Mouse (Mus musculus): ENCODE data around the gene Rac3. TPM values are rescaled to one million over a fixed set of nuclear protein-coding genes. Genes with fewer than 3 reads are reported as not detected.

Gene Rac3
- polyA plus RNA-seq, 1 experiment from 2014 or later = 611 TPM

- Histone ChIP-seq H3K27ac (replicated peaks) (peak overlapping the region; percentile 54; the same call in 1 of the 2 replicates), H3K9me3 (replicated peaks) (no peaks in the 10 kb centered on the region), H3K9ac (replicated peaks) (no peak overlapping the region), H3K36me3 (peaks cover 23% of the 10 kb centered on the region), H3K27me3 (replicated peaks) (no peaks in the 10 kb centered on the region), H3K4me3 (replicated peaks) (no peak overlapping the region), H3K4me2 (no peak overlapping the region), H3K4me1 (peaks cover 29% of the 10 kb centered on the region)
- WGBS = 33% methylated on average over 5 of the region's 5 CpGs
- ATAC-seq (ENCODE audit: low FRiP score) = no peak
Observed at GRCm38 (mm10) chr11:120707969-120708368, 13.3 kb upstream of the Rac3 start.

- Histone ChIP-seq H3K9ac (replicated peaks) (no peak overlapping the region), H3K9me3 (replicated peaks) (no peaks in the 10 kb centered on the region), H3K4me1 (peaks cover 36% of the 10 kb centered on the region), H3K4me2 (no peak overlapping the region), H3K36me3 (peaks cover 23% of the 10 kb centered on the region), H3K4me3 (replicated peaks) (no peak overlapping the region), H3K27me3 (replicated peaks) (no peaks in the 10 kb centered on the region), H3K27ac (replicated peaks) (no peak overlapping the region)
- ATAC-seq (ENCODE audit: low FRiP score) = no peak
- WGBS = 77% methylated on average over 2 of the region's 2 CpGs
Observed at GRCm38 (mm10) chr11:120709551-120709950, 11.7 kb upstream of the Rac3 start.

GRCm38 (mm10) chr11:120710672-120711071 is 10.6 kb upstream of the Rac3 start:
- WGBS = 25% methylated on average over 5 of the region's 5 CpGs
- H3K27me3 ChIP-seq (replicated peaks) = no peaks in the 10 kb centered on the region

GRCm38 (mm10) chr11:120711980-120712604 is 9.2 kb upstream of the Rac3 start:
- Histone ChIP-seq H3K9me3 (replicated peaks) (no peaks in the 10 kb centered on the region), H3K4me2 (peak overlapping the region; percentile 100), H3K27ac (replicated peaks) (no peak overlapping the region), H3K4me1 (peaks cover 37% of the 10 kb centered on the region), H3K27me3 (replicated peaks) (no peaks in the 10 kb centered on the region), H3K9ac (replicated peaks) (peak overlapping the region; percentile 68), H3K36me3 (peaks cover 30% of the 10 kb centered on the region), H3K4me3 (replicated peaks) (peak overlapping the region; percentile 67; the same call in 1 of the 2 replicates)
- ATAC-seq (ENCODE audit: low FRiP score) = no peak
- 60% methylated on average over 8 of the region's 8 CpGs for WGBS

More at GRCm38 (mm10) chr11:120710672-120711071, 10.6 kb upstream of the Rac3 start:
- Histone ChIP-seq H3K9me3 (replicated peaks) (no peaks in the 10 kb centered on the region), H3K36me3 (peaks cover 25% of the 10 kb centered on the region), H3K9ac (replicated peaks) (no peak overlapping the region), H3K27ac (replicated peaks) (no peak overlapping the region), H3K4me2 (no peak overlapping the region), H3K4me3 (replicated peaks) (no peak overlapping the region), H3K4me1 (peaks cover 39% of the 10 kb centered on the region)
- no peak for ATAC-seq (ENCODE audit: low FRiP score)

GRCm38 (mm10) chr11:120712771-120713568 is 8.3 kb upstream of the Rac3 start:
- Histone ChIP-seq H3K9ac (replicated peaks) (peak overlapping the region; percentile 68), H3K9me3 (replicated peaks) (no peaks in the 10 kb centered on the region), H3K4me2 (peak overlapping the region; percentile 100), H3K4me1 (peaks cover 37% of the 10 kb centered on the region), H3K27ac (replicated peaks) (peak overlapping the region; percentile 84), H3K4me3 (replicated peaks) (peak overlapping the region; percentile 67), H3K36me3 (peaks cover 38% of the 10 kb centered on the region), H3K27me3 (replicated peaks) (no peaks in the 10 kb centered on the region)
- under 1% methylated on average over 38 of the region's 38 CpGs for WGBS
- peak; percentile 49 for ATAC-seq (ENCODE audit: low FRiP score)

- Histone ChIP-seq H3K36me3 (peaks cover 41% of the 10 kb centered on the region), H3K9ac (replicated peaks) (peak within 1 kb of the TSS; percentile 69), H3K9me3 (replicated peaks) (no peaks in the 10 kb centered on the region), H3K4me2 (peak within 1 kb of the TSS; percentile 100), H3K27ac (replicated peaks) (peak within 1 kb of the TSS; percentile 84), H3K4me1 (peaks cover 37% of the 10 kb centered on the region), H3K4me3 (replicated peaks) (peak within 1 kb of the TSS; percentile 67), H3K27me3 (replicated peaks) (no peaks in the 10 kb centered on the region)
- ATAC-seq (ENCODE audit: low FRiP score) = peak; percentile 97
- WGBS = 2% methylated on average over 53 of the region's 53 CpGs
Observed at GRCm38 (mm10) chr11:120713580-120714518, 7.4 kb upstream of the Rac3 start, which contains the start of the genes Cenpx and Lrrc45. TSS of gene Cenpx (minus strand) at chr11:120713738. TSS of gene Lrrc45 (plus strand) at chr11:120713925.

- peak overlapping the region; percentile 69 for H3K9ac ChIP-seq (replicated peaks)
Observed at GRCm38 (mm10) chr11:120714546-120714945, 6.7 kb upstream of the Rac3 start.

GRCm38 (mm10) chr11:120715131-120715530 is 6.1 kb upstream of the Rac3 start:
- Histone ChIP-seq H3K27ac (replicated peaks) (no peak overlapping the region), H3K9ac (replicated peaks) (peak overlapping the region; percentile 69), H3K27me3 (replicated peaks) (no peaks in the 10 kb centered on the region), H3K4me1 (peaks cover 42% of the 10 kb centered on the region), H3K4me2 (peak overlapping the region; percentile 100), H3K9me3 (replicated peaks) (no peaks in the 10 kb centered on the region), H3K36me3 (peaks cover 42% of the 10 kb centered on the region), H3K4me3 (replicated peaks) (no peak overlapping the region)
- ATAC-seq (ENCODE audit: low FRiP score) = no peak
- WGBS = 90% methylated on average over 9 of the region's 9 CpGs

More at GRCm38 (mm10) chr11:120714546-120714945, 6.7 kb upstream of the Rac3 start:
- Histone ChIP-seq H3K36me3 (peaks cover 46% of the 10 kb centered on the region), H3K27ac (replicated peaks) (peak overlapping the region; percentile 70; the same call in 1 of the 2 replicates), H3K9me3 (replicated peaks) (no peaks in the 10 kb centered on the region), H3K4me1 (peaks cover 37% of the 10 kb centered on the region), H3K27me3 (replicated peaks) (no peaks in the 10 kb centered on the region), H3K4me2 (peak overlapping the region; percentile 100), H3K4me3 (replicated peaks) (peak overlapping the region; percentile 67)
- 63% methylated on average over 10 of the region's 10 CpGs for WGBS
- no peak for ATAC-seq (ENCODE audit: low FRiP score)

GRCm38 (mm10) chr11:120719242-120719641 is 2.0 kb upstream of the Rac3 start:
- no peak overlapping the region for H3K9ac ChIP-seq (replicated peaks)

GRCm38 (mm10) chr11:120719841-120720376 is 1.4 kb upstream of the Rac3 start:
- Histone ChIP-seq H3K9me3 (replicated peaks) (no peaks in the 10 kb centered on the region), H3K9ac (replicated peaks) (no peak overlapping the region), H3K4me2 (peak overlapping the region; percentile 89; the same call in 1 of the 2 replicates), H3K4me3 (replicated peaks) (0 out of 2 replicates have a peak overlapping the region, but pooled peaks have one; percentile 63), H3K4me1 (peaks cover 42% of the 10 kb centered on the region), H3K36me3 (peaks cover 38% of the 10 kb centered on the region), H3K27ac (replicated peaks) (no peak overlapping the region), H3K27me3 (replicated peaks) (no peaks in the 10 kb centered on the region; the same call in 1 of the 2 replicates)
- WGBS = 89% methylated on average over 13 of the region's 13 CpGs
- ATAC-seq (ENCODE audit: low FRiP score) = no peak

More at GRCm38 (mm10) chr11:120719242-120719641, 2.0 kb upstream of the Rac3 start:
- ATAC-seq (ENCODE audit: low FRiP score) = no peak
- no peaks in the 10 kb centered on the region for H3K9me3 ChIP-seq (replicated peaks)
- 88% methylated on average over 9 of the region's 9 CpGs for WGBS
- H3K36me3 ChIP-seq = peaks cover 37% of the 10 kb centered on the region
- no peak overlapping the region for H3K4me2 ChIP-seq
- no peak overlapping the region for H3K4me3 ChIP-seq (replicated peaks)
- H3K27me3 ChIP-seq (replicated peaks) = no peaks in the 10 kb centered on the region; the same call in 1 of the 2 replicates
- no peak overlapping the region for H3K27ac ChIP-seq (replicated peaks)
- H3K4me1 ChIP-seq = peaks cover 48% of the 10 kb centered on the region

Measured in neural tube, embryonic 15.5 days (tissue).